Mouse (Mus musculus) hindbrain, embryonic 14.5 days (tissue): ENCODE measurements around the gene Tecpr2. TPM values are rescaled to one million over a fixed set of nuclear protein-coding genes. Genes with fewer than 3 reads are reported as not detected.

ENCODE experiments used
- ATAC-seq: fragments of 200-750 bp; cut with Nextera tagmentation; 2 replicates; pipeline ENCODE4 v1.8.0; 2017; ENCODE audit warnings: moderate number of reproducible peaks, mild to moderate bottlenecking, moderate TSS enrichment, moderate library complexity; ENCODE audit not compliant: low FRiP score
- DNase-seq: peaks from one replicate; pipeline ENCODE4 v3.0.0-alpha.2; 2015; ENCODE audit warnings: low spot score
- H3K27ac ChIP-seq: fragments of 300-500 bp; sonication (generic); 2 replicates; pipeline ENCODE4 v1.5.1; 2014; ENCODE audit warnings: mild to moderate bottlenecking, moderate library complexity
- H3K27me3 ChIP-seq: fragments of 300-500 bp; sonication (generic); 2 replicates; pipeline ENCODE4 v1.6.1; 2014; ENCODE audit warnings: mild to moderate bottlenecking, low read length, mixed read lengths; ENCODE audit not compliant: control insufficient read depth, insufficient read depth
- H3K36me3 ChIP-seq: fragments of 300-500 bp; sonication (generic); replicated peaks from 2 replicates; pipeline ENCODE4 v1.6.1; 2014; ENCODE audit not compliant: control insufficient read depth, insufficient read depth
- H3K4me1 ChIP-seq: fragments of 300-500 bp; sonication (generic); replicated peaks from 2 replicates; pipeline ENCODE4 v1.6.1; 2014; ENCODE audit warnings: antibody characterized with exemption, low read length, mixed read lengths; ENCODE audit not compliant: control insufficient read depth, insufficient read depth
- H3K4me2 ChIP-seq: fragments of 300-500 bp; sonication (generic); replicated peaks from 2 replicates; pipeline ENCODE4 v1.6.1; 2014; ENCODE audit warnings: mild to moderate bottlenecking, moderate library complexity
- H3K4me3 ChIP-seq: fragments of 300-500 bp; sonication (generic); replicated peaks from 2 replicates; pipeline ENCODE4 v1.5.1; 2014; ENCODE audit warnings: mild to moderate bottlenecking, low read length
- H3K9ac ChIP-seq: fragments of 300-500 bp; sonication (generic); 2 replicates; pipeline ENCODE4 v1.6.1; 2014
- H3K9me3 ChIP-seq: fragments of 300-500 bp; sonication (generic); 2 replicates; pipeline ENCODE4 v1.6.1; 2016; ENCODE audit warnings: low read length; ENCODE audit not compliant: control insufficient read depth
- WGBS: fragments of 180-500 bp; shearing (Covaris S2); extraction: QIAGEN DNeasy Blood & Tissue Kit; methylation state at CpG from one replicate; pipeline ENCODE4 v1.1.7; 2014; 5-methylcytosine and 5-hydroxymethylcytosine counted together
- polyA plus RNA-seq: library from polyadenylated mRNA; unstranded; fragments of >200 nt; fragmentation: Nextera tagmentation; extraction: Ambion mirVana; gene quantifications from 2 replicates; pipeline ENCODE4 v1.2.1, GENCODE M21; 2014

Tecpr2 gene
- polyA plus RNA-seq, 1 experiment from 2014 or later: 6.6 TPM

DNA sequence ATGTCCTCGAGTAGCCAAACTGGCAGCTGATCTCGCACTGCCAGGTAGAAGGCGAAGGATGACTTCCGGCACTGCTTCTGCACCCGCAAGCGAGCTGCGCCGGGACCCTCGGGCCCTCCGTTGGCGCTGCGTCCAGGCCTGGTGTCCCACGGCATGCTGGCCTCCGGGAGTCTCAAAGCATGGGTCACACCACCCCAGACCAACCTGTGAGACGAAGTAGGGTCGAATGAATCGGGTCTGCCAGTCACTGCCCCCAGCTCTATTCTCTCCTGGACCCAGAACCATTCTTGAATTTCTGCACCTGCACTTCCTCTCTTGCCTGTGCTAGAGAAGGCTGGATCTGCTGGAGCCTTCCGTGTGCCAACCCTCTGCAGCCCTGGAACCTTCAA is 88.3 kb downstream of the Tecpr2 start:
- no peak overlapping the region for H3K4me3 ChIP-seq
- no peaks in the 10 kb centered on the region for H3K27me3 ChIP-seq
- peaks cover 12% of the 10 kb centered on the region for H3K36me3 ChIP-seq
- ATAC-seq: no peak
- H3K27ac ChIP-seq: no peak overlapping the region
- H3K9me3 ChIP-seq: no peaks in the 10 kb centered on the region
- 98% methylated on average over 18 of the region's 18 CpGs for WGBS
- peaks cover 10% of the 10 kb centered on the region for H3K4me1 ChIP-seq
- DNase-seq: no peak
- 0 out of 2 replicates have a peak overlapping the region, but pooled peaks have one; percentile 94 for H3K4me2 ChIP-seq
- H3K9ac ChIP-seq: no peak overlapping the region

DNA sequence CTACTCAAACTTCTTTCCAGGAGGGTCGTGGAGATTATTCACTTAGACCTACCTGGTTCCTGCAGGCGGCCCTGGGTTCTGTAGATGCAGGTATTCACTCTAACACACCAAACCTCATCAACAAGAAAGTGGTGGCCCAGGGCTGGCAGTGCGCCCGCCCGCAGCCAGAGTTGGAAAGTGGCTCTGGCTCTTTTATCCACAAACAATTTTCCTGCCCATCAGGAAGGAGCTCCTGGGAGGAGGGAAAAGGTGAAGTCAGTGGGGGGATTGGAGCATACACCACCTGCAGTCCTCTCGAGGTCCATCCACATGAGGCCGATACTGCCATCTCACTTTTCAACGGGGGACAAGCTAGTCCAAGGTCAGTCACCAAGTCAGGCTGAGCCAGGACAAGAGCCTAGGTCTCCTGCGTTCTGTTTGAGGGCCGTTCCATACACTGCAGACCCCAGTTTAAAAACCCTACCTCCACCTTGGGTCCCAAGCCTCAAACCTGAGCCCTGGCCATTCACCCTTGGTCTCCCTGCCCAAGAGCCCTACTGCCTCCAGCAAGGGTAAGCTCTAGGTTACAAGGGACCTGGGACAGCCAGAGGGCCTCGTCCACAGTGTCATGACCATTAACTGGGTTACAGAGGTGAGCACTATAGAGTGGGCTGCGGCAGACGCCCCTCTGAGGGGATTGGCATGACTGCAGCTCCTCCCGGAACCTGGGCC is 89.0 kb downstream of the Tecpr2 start:
- peak overlapping the region; percentile 85 for H3K9ac ChIP-seq
- peak overlapping the region; percentile 94 for H3K4me2 ChIP-seq
- H3K27ac ChIP-seq: peak overlapping the region; percentile 69; the same call in 1 of the 2 replicates
- peaks cover 9% of the 10 kb centered on the region for H3K36me3 ChIP-seq
- ATAC-seq (no peak), DNase-seq (no peak)
- H3K4me1 ChIP-seq: peaks cover 10% of the 10 kb centered on the region
- H3K27me3 ChIP-seq: no peaks in the 10 kb centered on the region
- peak overlapping the region; percentile 92 for H3K4me3 ChIP-seq
- WGBS: 46% methylated on average over 14 of the region's 14 CpGs
- no peaks in the 10 kb centered on the region for H3K9me3 ChIP-seq

DNA sequence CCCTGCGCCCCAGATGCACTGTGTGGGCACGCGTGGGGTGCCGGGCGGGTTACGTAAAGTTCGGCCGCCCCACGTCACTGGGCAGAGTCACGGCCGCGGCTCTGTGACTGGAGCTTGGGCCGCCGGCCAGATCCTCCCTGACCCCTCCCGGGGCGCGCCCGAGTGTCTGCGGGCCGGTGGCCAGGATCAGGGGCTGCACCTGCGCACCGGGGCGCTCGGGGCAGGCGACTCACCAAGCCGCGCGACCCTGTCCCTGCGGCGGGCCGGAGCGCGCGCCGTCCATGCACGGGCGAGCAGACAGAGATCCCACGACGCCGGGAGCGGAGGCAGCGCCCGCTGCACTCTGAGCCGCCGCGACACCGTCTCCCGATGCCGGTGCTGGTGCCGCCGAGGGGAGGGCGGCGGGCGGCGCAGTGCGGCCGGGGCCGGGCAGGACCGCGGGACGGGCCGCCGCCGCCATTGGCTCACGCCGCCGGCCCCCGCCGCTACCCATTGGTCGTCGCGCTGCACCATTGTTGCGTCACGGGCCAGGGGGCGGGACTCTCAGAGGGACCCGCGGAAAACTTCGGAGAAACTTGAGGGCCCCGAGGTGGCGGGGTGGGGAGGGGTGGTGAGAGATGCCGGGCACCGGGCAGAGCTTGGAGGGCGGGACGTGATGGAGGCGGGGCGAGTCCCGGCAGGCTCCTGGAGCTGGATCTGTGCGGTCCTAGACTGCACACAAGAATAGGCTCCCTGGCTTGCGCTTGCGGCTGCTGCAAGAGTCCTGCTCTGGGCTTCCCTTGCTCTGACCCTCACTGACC is 89.7 kb downstream of the Tecpr2 start, which contains the start of gene Ankrd9:
Gene Ankrd9, minus strand, starts transcription at position 434 of the 800 bp plus-strand sequence.
- Histone ChIP-seq H3K4me3 (peak within 1 kb of the TSS; percentile 92), H3K9ac (peak within 1 kb of the TSS; percentile 85), H3K4me1 (peaks cover 10% of the 10 kb centered on the region), H3K9me3 (no peaks in the 10 kb centered on the region), H3K27ac (peak within 1 kb of the TSS; percentile 69), H3K36me3 (peaks cover 5% of the 10 kb centered on the region; the same call in 1 of the 2 replicates), H3K27me3 (no peaks in the 10 kb centered on the region), H3K4me2 (peak within 1 kb of the TSS; percentile 94)
- peak; percentile 96 for ATAC-seq
- under 1% methylated on average over 87 of the region's 90 CpGs for WGBS
- DNase-seq: peak; percentile 88

DNA sequence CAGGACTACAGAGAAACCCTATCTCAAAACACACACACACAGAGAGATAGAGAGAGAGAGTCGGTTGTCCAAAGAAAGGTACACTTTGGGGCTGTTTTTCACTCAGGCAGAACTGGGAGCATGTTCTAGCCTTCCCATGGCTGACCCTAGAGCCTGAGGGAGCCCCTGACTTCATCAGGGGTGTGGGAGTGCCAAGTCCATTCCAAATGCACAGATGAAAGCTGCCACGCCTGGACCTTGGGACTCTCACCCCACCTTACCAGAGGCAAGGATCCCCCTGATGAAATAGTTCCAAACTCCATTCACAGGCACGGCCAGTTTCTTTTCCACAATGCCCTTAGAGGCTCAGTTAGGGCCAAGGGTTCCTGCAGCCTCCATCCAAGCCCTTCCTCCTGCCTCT is 90.7 kb downstream of the Tecpr2 start:
- Histone ChIP-seq H3K9me3 (no peaks in the 10 kb centered on the region), H3K9ac (no peak overlapping the region), H3K4me2 (no peak overlapping the region), H3K4me3 (no peak overlapping the region), H3K4me1 (peaks cover 10% of the 10 kb centered on the region), H3K36me3 (no peaks in the 10 kb centered on the region), H3K27ac (no peak overlapping the region), H3K27me3 (no peaks in the 10 kb centered on the region)
- no peak for DNase-seq
- 88% methylated on average over 3 of the region's 3 CpGs for WGBS
- no peak for ATAC-seq

DNA sequence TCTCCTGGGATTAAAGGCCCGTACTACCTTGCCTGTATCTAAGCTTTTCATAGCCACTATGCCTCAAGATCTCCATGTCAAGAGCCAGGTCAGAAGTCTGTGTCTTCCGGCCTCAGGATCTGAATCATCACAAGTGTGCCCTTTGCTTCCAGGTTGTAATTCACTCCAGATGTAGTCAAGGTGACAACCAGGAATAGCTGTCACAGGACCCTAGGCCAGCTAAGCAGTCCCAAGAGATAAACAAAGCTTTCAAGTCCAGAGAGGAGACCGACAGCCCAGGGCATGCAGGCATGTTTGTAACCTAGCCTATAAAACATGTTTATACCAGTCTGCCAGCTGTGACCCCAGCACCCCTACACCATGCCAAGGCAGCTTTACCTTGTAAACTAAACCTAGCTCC is 92.7 kb downstream of the Tecpr2 start:
- DNase-seq (no peak), ATAC-seq (no peak)
- 88% methylated on average over 3 of the region's 3 CpGs for WGBS
- H3K9me3 ChIP-seq: no peaks in the 10 kb centered on the region
- no peaks in the 10 kb centered on the region for H3K27me3 ChIP-seq
- no peaks in the 10 kb centered on the region for H3K36me3 ChIP-seq
- no peak overlapping the region for H3K9ac ChIP-seq
- no peak overlapping the region for H3K4me2 ChIP-seq
- peaks cover 10% of the 10 kb centered on the region for H3K4me1 ChIP-seq
- H3K27ac ChIP-seq: no peak overlapping the region
- H3K4me3 ChIP-seq: no peak overlapping the region

DNA sequence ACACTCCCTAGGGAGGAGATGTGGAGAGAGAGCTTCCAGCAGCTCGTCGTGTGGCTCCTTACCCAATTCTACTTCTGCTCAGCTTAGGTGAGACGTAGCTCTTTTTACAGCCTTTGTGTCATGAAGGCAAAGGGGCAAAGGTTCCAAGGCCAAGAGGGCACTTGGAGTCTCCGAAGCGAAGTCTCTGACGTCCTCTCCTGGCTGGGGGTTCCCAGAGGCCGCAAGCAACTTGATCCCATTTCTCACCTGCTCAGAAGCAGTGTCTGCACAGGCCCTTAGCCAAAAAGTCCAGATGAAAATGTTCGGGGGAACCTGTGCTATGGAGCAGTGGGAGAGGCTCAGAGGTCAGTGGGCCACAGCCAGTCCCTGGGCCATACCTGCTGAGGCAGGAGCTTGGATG is 94.0 kb downstream of the Tecpr2 start:
- ATAC-seq: no peak
- Histone ChIP-seq H3K4me1 (peaks cover 7% of the 10 kb centered on the region), H3K4me3 (no peak overlapping the region), H3K36me3 (no peaks in the 10 kb centered on the region), H3K27me3 (no peaks in the 10 kb centered on the region), H3K27ac (no peak overlapping the region), H3K9ac (no peak overlapping the region), H3K9me3 (no peaks in the 10 kb centered on the region), H3K4me2 (no peak overlapping the region)
- no peak for DNase-seq
- WGBS: 86% methylated on average over 8 of the region's 8 CpGs

DNA sequence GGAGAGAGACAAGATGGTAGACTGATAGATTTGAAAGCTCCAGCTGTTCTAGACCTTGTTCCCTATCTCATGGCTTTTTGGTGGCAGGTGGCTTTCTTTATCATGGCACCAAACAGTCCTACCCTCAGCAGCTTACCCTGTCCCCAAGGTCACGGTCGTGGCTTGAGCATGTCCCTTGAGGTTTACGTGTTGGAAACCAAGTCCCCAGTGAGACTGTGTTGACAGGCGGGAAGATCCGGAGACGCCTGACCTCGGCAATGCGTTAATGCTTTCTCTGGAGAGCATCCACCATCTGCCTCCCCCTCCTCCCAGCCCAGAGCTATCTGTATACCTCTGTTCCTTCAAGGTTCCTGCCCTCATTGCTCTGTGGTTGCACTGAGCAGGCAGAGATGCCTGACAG is 94.7 kb downstream of the Tecpr2 start:
- no peak overlapping the region for H3K27ac ChIP-seq
- no peaks in the 10 kb centered on the region for H3K9me3 ChIP-seq
- no peaks in the 10 kb centered on the region for H3K27me3 ChIP-seq
- H3K36me3 ChIP-seq: no peaks in the 10 kb centered on the region
- H3K4me2 ChIP-seq: no peak overlapping the region
- WGBS: 79% methylated on average over 8 of the region's 8 CpGs
- H3K4me3 ChIP-seq: no peak overlapping the region
- ATAC-seq: no peak
- DNase-seq: no peak
- peaks cover 4% of the 10 kb centered on the region; the same call in 1 of the 2 replicates for H3K4me1 ChIP-seq
- no peak overlapping the region for H3K9ac ChIP-seq

DNA sequence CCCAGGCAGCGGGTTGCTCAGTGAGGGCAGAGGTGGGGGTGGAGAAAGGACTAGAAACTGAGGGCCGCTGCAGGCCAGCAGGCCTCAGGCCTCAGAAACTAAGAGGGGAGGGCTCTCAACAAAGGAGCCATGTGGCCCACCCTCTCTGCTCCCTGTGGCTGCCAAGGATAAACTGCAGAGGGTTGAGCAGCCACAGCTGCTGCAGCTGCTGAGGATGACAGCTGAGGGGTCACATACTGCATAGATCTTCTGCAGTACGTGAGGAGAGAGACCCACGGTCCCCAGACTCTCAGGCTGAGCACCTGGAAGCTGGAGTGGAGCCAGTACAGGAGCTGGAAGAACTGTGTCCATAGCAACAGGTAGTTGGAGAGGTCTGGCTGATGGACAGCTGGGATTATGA is 95.5 kb downstream of the Tecpr2 start:
- no peak for DNase-seq

DNA sequence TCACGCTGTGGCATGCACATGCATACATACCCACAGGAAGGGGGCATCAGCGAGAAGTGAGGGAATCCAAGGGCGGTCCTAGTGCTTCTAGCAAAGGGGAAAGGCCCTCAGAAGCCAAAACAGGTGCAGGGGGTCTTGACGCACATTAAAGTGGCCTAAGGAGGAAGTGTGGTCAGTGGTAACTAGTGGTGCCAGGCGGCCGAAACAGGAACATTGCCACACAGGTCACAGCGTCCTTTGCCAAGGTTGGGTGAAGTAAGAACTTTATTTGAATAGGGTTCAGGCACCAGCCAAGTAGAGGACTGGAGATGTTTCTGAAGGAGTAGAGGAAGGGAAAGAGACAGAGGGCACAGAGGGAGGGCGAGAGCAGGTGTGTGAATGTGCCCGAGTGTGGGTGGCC is 96.1 kb downstream of the Tecpr2 start:
- Histone ChIP-seq H3K36me3 (no peaks in the 10 kb centered on the region), H3K4me1 (no peaks in the 10 kb centered on the region), H3K4me2 (no peak overlapping the region), H3K4me3 (no peak overlapping the region), H3K9ac (no peak overlapping the region), H3K27me3 (no peaks in the 10 kb centered on the region), H3K9me3 (no peaks in the 10 kb centered on the region), H3K27ac (no peak overlapping the region)
- 85% methylated on average over 9 of the region's 9 CpGs for WGBS
- ATAC-seq: no peak
- no peak for DNase-seq

More for the DNA sequence above, 95.5 kb downstream of the Tecpr2 start:
- no peak overlapping the region for H3K4me3 ChIP-seq
- H3K27ac ChIP-seq: no peak overlapping the region
- H3K4me1 ChIP-seq: no peaks in the 10 kb centered on the region
- no peaks in the 10 kb centered on the region for H3K9me3 ChIP-seq
- H3K27me3 ChIP-seq: no peaks in the 10 kb centered on the region
- ATAC-seq: no peak
- H3K4me2 ChIP-seq: no peak overlapping the region
- no peaks in the 10 kb centered on the region for H3K36me3 ChIP-seq
- 81% methylated on average over 4 of the region's 4 CpGs for WGBS
- no peak overlapping the region for H3K9ac ChIP-seq
